Mouse (Mus musculus): ENCODE results near the gene Mtmr11.
A peak's percentile ranks its signal among the peaks of the same experiment; 100 is the strongest.

Gene Mtmr11

GRCm38 (mm10) chr3:96161869-96162840, at the start of gene Mtmr11:
Gene Mtmr11 (plus strand): TSS chr3:96162004.
- DNase-seq (ENCODE audit: inconsistent ontology term) = peak; percentile 47

DNA sequence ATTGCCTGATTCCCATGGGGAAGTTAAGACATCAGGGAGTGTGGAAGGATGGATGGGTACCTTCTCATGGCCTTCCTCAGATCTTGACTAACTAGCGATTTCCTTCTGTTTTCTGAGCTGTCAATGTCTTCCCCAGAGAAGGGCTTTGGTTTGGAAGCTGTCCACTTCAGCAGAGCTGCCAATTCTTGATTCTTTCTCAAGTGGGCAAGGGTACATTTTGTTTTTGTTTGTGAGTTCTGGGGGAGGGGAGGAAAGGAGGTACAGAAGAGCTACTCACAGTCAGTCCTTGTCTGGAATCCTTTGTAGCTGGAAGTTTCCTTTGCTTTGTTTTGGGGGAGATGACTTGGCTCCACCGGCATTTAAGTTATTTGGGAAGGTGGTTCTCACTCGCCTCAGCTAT, 48.6 kb upstream of the Mtmr11 start:
- peak; percentile 75 for DNase-seq (ENCODE audit: inconsistent ontology term)

DNA sequence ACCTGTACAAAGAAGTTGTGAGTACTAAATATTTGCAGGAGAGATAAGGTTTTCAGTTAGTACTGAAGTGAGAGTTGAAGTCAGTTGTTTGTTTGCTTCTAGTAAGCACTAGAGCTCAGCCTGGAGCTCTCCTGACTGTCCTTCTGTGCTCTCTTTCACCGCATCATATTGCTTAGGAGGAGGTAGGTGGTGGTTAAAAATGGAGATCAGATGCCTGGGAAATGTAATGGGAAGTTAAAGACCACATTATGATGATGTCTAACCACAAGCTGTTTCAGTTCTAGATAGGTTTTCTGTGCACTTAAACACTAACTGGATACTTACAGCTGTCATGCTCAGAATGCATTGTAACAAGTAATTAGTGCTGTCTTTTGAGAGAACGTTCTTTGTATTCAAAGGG, 43.7 kb upstream of the Mtmr11 start:
- DNase-seq (ENCODE audit: inconsistent ontology term) = no peak

GRCm38 (mm10) chr3:96118702-96119101, 43.1 kb upstream of the Mtmr11 start:
- DNase-seq (ENCODE audit: inconsistent ontology term) = no peak

DNA sequence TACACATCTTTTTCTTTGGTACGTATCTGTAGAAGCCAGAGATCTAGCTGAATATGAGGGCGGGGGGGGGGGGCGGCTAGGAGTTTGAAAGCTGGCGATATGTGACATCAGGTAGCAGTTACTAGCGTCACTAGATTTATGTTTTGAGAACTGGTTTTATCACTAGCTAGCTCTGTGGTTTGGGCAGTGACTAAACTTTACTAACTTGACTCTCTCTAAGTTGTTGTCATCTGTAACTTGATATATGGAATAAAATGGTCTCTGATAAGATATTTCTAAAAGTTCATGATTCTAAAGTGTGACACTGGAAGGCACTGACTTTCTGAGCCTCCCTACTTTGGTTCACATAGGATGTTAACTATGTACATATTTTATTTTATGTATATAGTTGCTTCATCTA, 37.6 kb upstream of the Mtmr11 start:
- DNase-seq (ENCODE audit: inconsistent ontology term) = no peak

- peak; percentile 29 for DNase-seq (ENCODE audit: inconsistent ontology term)
Observed at GRCm38 (mm10) chr3:96128128-96128527, 33.7 kb upstream of the Mtmr11 start.

DNA sequence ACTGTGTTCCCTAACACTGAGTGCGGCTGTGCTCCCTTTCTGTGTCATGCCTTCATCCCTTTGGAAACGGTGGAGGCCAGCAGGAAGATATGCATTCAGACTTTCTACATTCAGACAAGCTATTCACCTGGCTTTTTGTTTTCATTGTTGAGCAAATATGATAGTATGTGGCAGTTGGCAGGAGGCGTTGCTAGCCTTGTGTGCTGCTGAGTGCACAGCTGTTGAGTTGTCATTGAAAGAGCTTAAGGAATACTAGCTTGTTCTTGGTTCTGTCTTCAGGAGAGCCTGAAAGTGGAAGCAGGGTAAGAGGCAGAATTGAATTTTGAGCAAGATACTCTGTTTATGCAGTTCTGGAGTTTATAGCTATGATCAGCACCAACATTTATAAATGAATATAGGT, 29.3 kb upstream of the Mtmr11 start:
- DNase-seq (ENCODE audit: inconsistent ontology term) = no peak

DNA sequence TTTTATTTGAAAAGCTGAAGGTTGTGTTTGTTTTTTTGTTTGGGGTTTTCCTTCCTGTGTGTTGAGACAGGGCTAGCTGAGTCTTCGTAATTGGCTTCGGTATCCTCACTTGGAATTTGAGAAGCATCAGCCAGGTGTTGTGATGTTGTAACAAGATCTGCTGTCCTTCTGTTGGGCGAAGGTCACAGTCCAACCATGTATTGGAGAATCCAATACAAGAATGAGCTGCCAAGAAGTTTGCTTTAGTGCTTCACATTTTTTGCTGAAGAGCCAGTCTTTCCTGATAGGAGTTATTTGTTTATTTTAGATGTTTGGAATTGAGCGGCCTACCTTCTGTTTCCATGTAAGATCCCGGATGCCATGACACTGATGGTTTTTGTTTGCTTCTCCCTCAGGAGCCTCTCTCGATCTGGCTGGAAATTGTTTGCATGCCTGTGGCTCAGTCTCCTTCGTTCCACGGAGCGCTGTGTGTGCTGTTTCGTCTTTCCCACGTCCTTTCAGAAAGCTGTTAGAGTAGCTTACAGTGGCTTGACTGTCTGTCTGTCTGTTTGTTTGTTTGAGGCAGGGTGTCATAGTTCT, 28.4 kb upstream of the Mtmr11 start:
- peak; percentile 63 for DNase-seq (ENCODE audit: inconsistent ontology term)

GRCm38 (mm10) chr3:96135011-96135410, 26.8 kb upstream of the Mtmr11 start:
- no peak for DNase-seq (ENCODE audit: inconsistent ontology term)

DNA sequence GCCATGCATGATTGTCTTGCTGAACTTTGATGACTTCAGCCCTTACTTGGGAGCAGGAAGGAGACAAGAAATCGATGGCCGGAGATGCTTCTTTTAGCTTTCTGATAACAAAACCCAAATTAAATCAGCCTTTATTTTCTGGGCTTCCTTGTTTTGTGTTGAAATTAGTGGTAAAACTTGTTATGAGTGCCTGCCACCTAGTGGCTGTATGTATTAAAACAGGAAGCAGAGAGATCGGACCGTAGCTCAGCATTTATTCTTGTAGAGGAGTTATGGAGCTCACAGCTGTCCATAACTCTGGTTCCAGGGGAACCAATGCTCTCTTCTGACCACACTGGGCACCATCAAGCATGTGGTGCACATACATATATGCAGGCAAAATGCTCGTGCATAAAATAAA, 13.9 kb upstream of the Mtmr11 start:
- peak; percentile 58 for DNase-seq (ENCODE audit: inconsistent ontology term)

- no peak for DNase-seq (ENCODE audit: inconsistent ontology term)
Observed at GRCm38 (mm10) chr3:96151836-96152235, 10.0 kb upstream of the Mtmr11 start.

DNA sequence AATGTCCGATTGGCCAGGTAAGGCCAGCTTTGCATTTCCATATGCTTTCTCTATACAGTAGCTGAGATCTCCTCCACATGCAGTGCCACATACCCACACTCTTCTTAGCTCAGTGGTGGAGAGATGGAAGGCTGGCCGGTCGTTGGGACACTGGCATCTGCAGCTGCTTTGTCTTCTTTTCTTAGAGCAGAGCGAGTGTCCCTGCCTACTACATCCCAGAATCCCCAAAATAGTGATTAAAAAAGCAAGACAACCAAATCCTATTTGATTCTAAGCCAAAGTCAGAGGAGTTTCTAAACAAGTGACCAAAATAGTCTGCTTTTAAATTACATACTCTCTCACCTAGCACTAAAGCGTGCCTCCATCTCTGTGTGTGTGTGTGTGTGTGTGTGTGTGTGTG, 9.2 kb upstream of the Mtmr11 start:
- no peak for DNase-seq (ENCODE audit: inconsistent ontology term)

GRCm38 (mm10) chr3:96155501-96155900, 6.3 kb upstream of the Mtmr11 start:
- DNase-seq (ENCODE audit: inconsistent ontology term) = no peak

DNA sequence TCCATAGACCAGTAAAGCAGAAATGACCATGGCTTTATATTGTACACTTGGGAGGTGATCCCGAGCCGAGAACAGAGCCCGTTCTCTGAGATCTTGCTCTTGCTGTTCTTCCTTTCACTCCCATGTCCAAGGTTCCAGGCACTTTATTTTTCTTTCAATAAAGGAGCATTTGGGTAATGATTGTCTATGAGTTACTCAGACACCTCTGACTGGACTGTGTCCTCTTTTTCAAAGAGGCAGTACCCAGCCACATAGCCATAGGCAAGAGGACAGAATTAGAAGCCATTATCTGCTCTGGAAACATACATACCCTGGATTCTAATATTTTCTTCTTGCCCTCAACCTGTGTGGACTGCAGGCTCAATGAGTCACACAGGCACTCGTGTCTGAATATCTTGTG, 2.0 kb upstream of the Mtmr11 start:
- DNase-seq (ENCODE audit: inconsistent ontology term) = no peak

GRCm38 (mm10) chr3:96160222-96160802, 1.5 kb upstream of the Mtmr11 start:
- DNase-seq (ENCODE audit: inconsistent ontology term) = peak; percentile 79

GRCm38 (mm10) chr3:96160803-96161516, 844 bp upstream of the Mtmr11 start:
- peak; percentile 83 for DNase-seq (ENCODE audit: inconsistent ontology term)

GRCm38 (mm10) chr3:96163040-96163439, 1.2 kb downstream of the Mtmr11 start:
- no peak for DNase-seq (ENCODE audit: inconsistent ontology term)

GRCm38 (mm10) chr3:96168466-96169158, 6.8 kb downstream of the Mtmr11 start:
- no peak for DNase-seq (ENCODE audit: inconsistent ontology term)

GRCm38 (mm10) chr3:96170276-96170675, 8.5 kb downstream of the Mtmr11 start:
- DNase-seq (ENCODE audit: inconsistent ontology term) = no peak

- no peak for DNase-seq (ENCODE audit: inconsistent ontology term)
Observed at GRCm38 (mm10) chr3:96170976-96171545, 9.3 kb downstream of the Mtmr11 start.

GRCm38 (mm10) chr3:96171583-96172196, 9.9 kb downstream of the Mtmr11 start:
- DNase-seq (ENCODE audit: inconsistent ontology term) = no peak

Data from Muller cell, postnatal 12 days (primary cell).